29 mouse cellular contexts compared by ENCODE assay signal in the genomic region with DNA sequence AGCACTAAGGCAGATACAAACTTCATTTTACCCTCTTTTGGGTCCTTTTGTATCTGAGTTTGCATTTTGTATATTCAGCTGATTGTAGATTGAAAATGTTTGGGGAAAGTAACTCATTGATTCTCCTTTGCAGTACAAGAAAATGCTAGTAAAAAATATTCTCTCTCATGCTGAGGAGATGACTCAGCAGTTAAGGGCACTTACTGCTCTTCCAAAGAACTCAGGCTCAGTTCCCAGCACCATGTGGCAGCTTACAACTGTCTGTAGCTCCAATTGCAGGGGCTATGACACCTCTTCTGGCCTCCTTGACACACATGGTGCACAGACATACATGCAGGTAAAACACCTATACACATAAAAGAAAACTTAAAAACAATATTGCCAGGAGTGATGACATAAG. TPM values are rescaled to one million over a fixed set of nuclear protein-coding genes. Genes with fewer than 3 reads are reported as not detected.
"Had no signal": no experiment of that assay in that cellular context is flagged by ENCODE, and none has a peak within 500 bp of the region (broad histone marks: within the 10 kb centered on the region; RNA-seq: fewer than 3 reads in every experiment).

No protein-coding gene starts in this region.

- H3K9me3 ChIP-seq: limb, embryonic 10.5 days; limb, embryonic 12.5 days; limb, embryonic 15.5 days; liver, embryonic 13.5 days; liver, embryonic 15.5 days; lung, embryonic 15.5 days; midbrain, embryonic 10.5 days; midbrain, embryonic 12.5 days; midbrain, embryonic 13.5 days; midbrain, embryonic 15.5 days; neural tube, embryonic 12.5 days had no signal

- H3K9ac ChIP-seq: limb, embryonic 12.5 days; limb, embryonic 13.5 days; limb, embryonic 15.5 days; liver, embryonic 13.5 days; liver, embryonic 14.5 days; liver, embryonic 15.5 days; liver, postnatal 0 days; lung, embryonic 14.5 days; lung, embryonic 15.5 days; midbrain, embryonic 12.5 days; midbrain, embryonic 13.5 days; midbrain, embryonic 15.5 days; neural tube, embryonic 12.5 days had no signal

- H3K27me3 ChIP-seq: limb, embryonic 12.5 days; limb, embryonic 13.5 days; limb, embryonic 15.5 days; liver, embryonic 13.5 days; liver, embryonic 15.5 days; lung, embryonic 15.5 days; midbrain, embryonic 12.5 days; midbrain, embryonic 13.5 days; midbrain, embryonic 15.5 days; neural tube, embryonic 12.5 days had no signal

- H3K4me2 ChIP-seq: limb, embryonic 12.5 days; limb, embryonic 13.5 days; limb, embryonic 15.5 days; liver, embryonic 11.5 days; liver, embryonic 13.5 days; liver, embryonic 15.5 days; lung, embryonic 14.5 days; lung, embryonic 15.5 days; midbrain, embryonic 11.5 days; midbrain, embryonic 12.5 days; midbrain, embryonic 13.5 days; midbrain, embryonic 15.5 days; neural tube, embryonic 12.5 days had no signal

- DNase-seq: liver, embryonic 13.5 days; liver, postnatal 0 days; lung, adult 18-20 months; lung, adult 2 months; lung, embryonic 14.5 days; lung, postnatal 10 days; lung, postnatal 14 days; lung, postnatal 36 days; lung, postnatal 4 days; midbrain, embryonic 14.5 days had no signal

- H3K27ac ChIP-seq: left cerebral cortex, adult 2 months; limb, embryonic 10.5 days; limb, embryonic 12.5 days; limb, embryonic 13.5 days; limb, embryonic 15.5 days; liver, embryonic 13.5 days; liver, embryonic 14.5 days; lung, embryonic 15.5 days; macrophage; midbrain, embryonic 10.5 days; midbrain, embryonic 12.5 days; midbrain, embryonic 13.5 days; midbrain, embryonic 15.5 days; neural tube, embryonic 12.5 days had no signal

- ATAC-seq: liver, postnatal 0 days; lung, postnatal 0 days; midbrain, embryonic 13.5 days; midbrain, embryonic 15.5 days; midbrain, embryonic 16.5 days had no signal

- H3K4me3 ChIP-seq: left cerebral cortex, adult 2 months; limb, embryonic 10.5 days; limb, embryonic 12.5 days; limb, embryonic 13.5 days; limb, embryonic 15.5 days; liver, embryonic 13.5 days; liver, embryonic 15.5 days; lung, embryonic 15.5 days; midbrain, embryonic 10.5 days; midbrain, embryonic 12.5 days; midbrain, embryonic 13.5 days; midbrain, embryonic 15.5 days; myocyte; neural tube, embryonic 12.5 days had no signal

- H3K4me1 ChIP-seq: limb, embryonic 10.5 days; limb, embryonic 12.5 days; limb, embryonic 13.5 days; limb, embryonic 15.5 days; lung, embryonic 15.5 days; midbrain, embryonic 10.5 days; midbrain, embryonic 12.5 days; midbrain, embryonic 13.5 days; midbrain, embryonic 15.5 days; neural tube, embryonic 12.5 days had no signal

RNA-seq across cellular contexts. Expression of a gene that starts 35.6 kb away (rescaled TPM):
- polyA plus RNA-seq: macrophage; midbrain, embryonic 14.5 days; myocyte had no signal
